Mouse (Mus musculus): ENCODE data around the gene Arhgef17.

Gene Arhgef17

GRCm38 (mm10) chr7:100941169-100941568 is 9.3 kb upstream of the Arhgef17 start:
- DNase-seq (ENCODE audit: extremely low spot score) = no peak

- no peak for DNase-seq (ENCODE audit: extremely low spot score)
These were observed 6.2 kb upstream of the Arhgef17 start for GRCm38 (mm10) chr7:100938106-100938505.

GRCm38 (mm10) chr7:100937481-100937880 is 5.6 kb upstream of the Arhgef17 start:
- DNase-seq (ENCODE audit: extremely low spot score) = no peak

- no peak for DNase-seq (ENCODE audit: extremely low spot score)
These were observed 1.6 kb upstream of the Arhgef17 start for GRCm38 (mm10) chr7:100933520-100933919.

GRCm38 (mm10) chr7:100932481-100933007 is 637 bp upstream of the Arhgef17 start:
- DNase-seq (ENCODE audit: extremely low spot score) = peak; percentile 96

- no peak for DNase-seq (ENCODE audit: extremely low spot score)
These were observed 486 bp downstream of the Arhgef17 start for GRCm38 (mm10) chr7:100931316-100931925.

- DNase-seq (ENCODE audit: extremely low spot score) = peak; percentile 79
These were observed 1.1 kb downstream of the Arhgef17 start for GRCm38 (mm10) chr7:100930619-100931315.

GRCm38 (mm10) chr7:100929639-100930303 is 2.1 kb downstream of the Arhgef17 start:
- DNase-seq (ENCODE audit: extremely low spot score) = no peak

DNA sequence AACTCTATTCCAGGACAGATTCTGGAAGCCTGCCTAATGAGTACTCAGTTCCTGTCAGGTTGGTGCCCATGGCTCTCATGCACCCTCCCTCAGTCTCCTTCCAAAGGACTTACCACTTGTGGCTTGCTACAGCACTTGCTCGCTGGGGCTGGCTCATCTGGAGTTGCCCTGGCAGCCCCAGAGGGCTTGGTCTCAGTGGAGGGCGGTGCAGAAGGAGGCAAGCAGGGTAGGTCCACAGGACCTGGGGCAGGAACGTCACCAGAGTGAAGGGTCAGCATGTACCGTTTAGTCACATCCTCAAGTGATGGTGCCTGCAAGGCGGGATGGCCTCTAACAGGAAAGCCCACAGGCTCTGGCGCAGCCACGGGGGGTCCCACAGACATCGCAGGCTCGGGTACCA is 3.5 kb downstream of the Arhgef17 start:
- no peak for DNase-seq (ENCODE audit: extremely low spot score)

GRCm38 (mm10) chr7:100927287-100928000 is 4.5 kb downstream of the Arhgef17 start:
- no peak for DNase-seq (ENCODE audit: extremely low spot score)

GRCm38 (mm10) chr7:100926311-100926923 is 5.5 kb downstream of the Arhgef17 start:
- no peak for DNase-seq (ENCODE audit: extremely low spot score)

DNA sequence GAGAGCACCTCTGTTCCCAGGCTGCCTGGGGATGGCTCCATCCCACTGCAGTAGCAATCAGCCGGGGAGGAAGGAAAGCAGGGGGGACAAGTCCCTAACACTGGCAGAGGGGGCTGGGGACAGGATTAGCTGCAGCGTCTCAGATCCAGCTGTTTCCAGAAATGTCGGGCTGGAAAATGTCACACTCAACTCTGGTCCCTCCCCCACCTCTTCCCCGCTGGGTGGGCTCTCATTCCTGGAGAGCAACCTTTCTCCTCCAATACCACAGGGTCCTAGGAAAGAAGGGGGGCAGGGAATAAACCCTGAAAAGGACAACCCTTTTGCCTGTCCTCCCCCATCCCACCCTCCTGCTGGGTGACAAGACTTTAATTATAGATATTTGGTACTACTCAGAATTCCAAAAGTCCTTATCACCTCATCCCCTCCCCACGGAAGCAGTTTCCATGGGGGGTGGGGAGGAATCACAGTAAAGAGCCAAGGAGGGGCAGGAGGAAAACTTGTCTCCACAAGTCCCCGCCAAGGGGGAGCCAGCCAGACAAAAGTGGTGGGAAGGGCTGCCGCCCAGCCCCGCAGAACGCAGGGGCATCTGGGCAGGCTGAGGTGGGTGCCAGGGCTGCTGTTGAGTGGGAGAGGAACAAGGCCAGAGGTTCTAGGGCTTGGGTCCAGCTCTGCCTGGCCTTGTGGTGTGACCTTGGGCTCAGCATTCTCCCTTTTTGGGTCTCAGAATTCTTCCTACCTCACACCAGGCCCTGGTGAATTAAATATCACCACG is 7.0 kb downstream of the Arhgef17 start:
- DNase-seq (ENCODE audit: extremely low spot score) = no peak

DNA sequence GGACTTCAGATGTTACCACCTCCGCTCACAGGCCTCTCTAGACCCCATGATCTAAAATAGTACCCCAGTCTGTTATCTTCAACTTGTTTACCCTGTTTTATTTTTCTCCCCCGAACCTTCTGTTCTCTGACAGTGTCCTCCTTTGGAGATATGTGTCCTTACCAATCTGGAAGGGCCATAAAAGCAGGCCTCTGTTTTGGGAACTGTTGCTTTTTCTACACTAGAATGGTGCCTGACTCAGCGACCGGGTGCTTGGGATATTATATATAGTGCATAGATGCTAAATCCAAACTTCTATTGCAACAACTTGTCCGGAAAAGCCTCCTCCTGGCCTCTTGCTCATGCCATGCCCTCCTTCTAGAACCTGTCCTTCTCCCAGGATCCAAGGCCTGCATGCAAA is 7.7 kb downstream of the Arhgef17 start:
- no peak for DNase-seq (ENCODE audit: extremely low spot score)

DNA sequence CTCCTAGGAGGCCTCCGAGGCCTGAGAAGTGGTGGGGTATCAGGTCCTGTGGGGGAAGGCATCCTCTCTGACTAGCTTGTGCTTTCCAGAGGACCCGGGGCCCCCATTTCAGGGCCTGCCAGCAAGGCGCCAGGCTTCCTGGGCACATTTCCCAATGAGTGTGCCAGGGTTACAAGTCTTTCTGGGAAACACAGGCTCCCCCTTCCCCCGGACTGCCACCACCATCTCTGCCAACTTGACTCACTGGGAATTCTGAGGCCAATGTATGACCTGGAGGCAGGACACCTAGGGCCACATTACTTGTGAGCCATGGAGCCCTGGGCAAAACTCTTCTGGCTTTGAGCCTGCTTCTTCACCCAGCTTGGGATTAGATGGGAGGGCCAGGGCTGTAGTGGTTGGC is 9.0 kb downstream of the Arhgef17 start:
- DNase-seq (ENCODE audit: extremely low spot score) = no peak

DNA sequence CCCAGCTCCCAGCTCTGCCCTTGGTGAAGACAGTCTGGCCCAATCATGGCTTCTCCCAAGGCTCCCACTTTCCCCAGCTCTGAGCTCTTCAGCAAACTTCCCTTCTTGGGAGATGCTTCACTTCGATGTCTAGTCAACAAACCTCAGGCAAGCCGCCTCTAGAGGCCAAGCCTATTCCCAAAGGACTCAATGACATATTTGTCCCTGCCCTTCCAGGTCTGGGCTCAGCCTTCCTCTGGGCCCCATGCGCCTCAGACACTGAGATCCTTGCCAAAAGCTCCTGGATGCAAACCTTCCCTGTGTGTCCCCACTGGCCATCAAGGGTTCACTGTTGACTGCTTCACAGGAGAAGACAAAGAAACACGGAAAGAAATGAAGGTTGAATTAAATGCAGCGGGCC is 10.6 kb downstream of the Arhgef17 start:
- DNase-seq (ENCODE audit: extremely low spot score) = no peak

DNA sequence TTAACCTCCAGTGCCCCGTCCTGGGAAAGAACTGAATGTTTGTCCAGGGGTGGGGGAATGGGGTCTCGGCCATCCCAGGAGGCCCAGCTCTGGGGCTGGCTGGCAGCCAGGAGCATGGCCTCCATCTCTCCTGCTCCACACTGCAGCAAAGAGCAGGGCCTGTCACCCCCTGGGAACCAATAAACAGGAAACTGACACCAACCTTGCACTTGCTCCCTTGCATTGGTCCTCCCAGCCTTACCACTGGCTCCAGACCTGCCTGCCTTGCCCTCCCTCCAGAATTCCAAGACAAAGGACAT is 12.1 kb downstream of the Arhgef17 start:
- DNase-seq (ENCODE audit: extremely low spot score) = peak; percentile 76

GRCm38 (mm10) chr7:100919006-100919808 is 12.7 kb downstream of the Arhgef17 start:
- no peak for DNase-seq (ENCODE audit: extremely low spot score)

GRCm38 (mm10) chr7:100918176-100918575 is 13.7 kb downstream of the Arhgef17 start:
- no peak for DNase-seq (ENCODE audit: extremely low spot score)

GRCm38 (mm10) chr7:100917751-100918150 is 14.2 kb downstream of the Arhgef17 start:
- DNase-seq (ENCODE audit: extremely low spot score) = no peak

- no peak for DNase-seq (ENCODE audit: extremely low spot score)
These were observed 15.4 kb downstream of the Arhgef17 start for GRCm38 (mm10) chr7:100916526-100916925.
